Mouse (Mus musculus): ENCODE results near the gene Tsr3. TPM values are rescaled to one million over a fixed set of nuclear protein-coding genes. Genes with fewer than 3 reads are reported as not detected.
A peak's percentile ranks its signal among the peaks of the same experiment; 100 is the strongest.
"Not testable (repeated sequence)": the region's sequence is repeated elsewhere in the genome, so short reads cannot be mapped to it uniquely, and the experiment has no call there.

The Tsr3 gene
- polyA plus RNA-seq, 1 experiment from 2014 or later = 60.2 TPM

- Histone ChIP-seq H3K27ac (replicated peaks) (0 out of 2 replicates have a peak overlapping the region, but pooled peaks have one; percentile 18), H3K4me2 (peak overlapping the region; percentile 72)
Observed at GRCm38 (mm10) chr17:25222504-25222940, 17.4 kb upstream of the Tsr3 start.

GRCm38 (mm10) chr17:25222951-25223601 is 16.9 kb upstream of the Tsr3 start:
- Histone ChIP-seq H3K27me3 (replicated peaks) (no peaks in the 10 kb centered on the region), H3K4me2 (peak overlapping the region; percentile 72), H3K36me3 (peaks cover 34% of the 10 kb centered on the region), H3K9ac (replicated peaks) (peak overlapping the region; percentile 26), H3K4me1 (peaks cover 28% of the 10 kb centered on the region), H3K9me3 (replicated peaks) (no peaks in the 10 kb centered on the region), H3K4me3 (replicated peaks) (peak overlapping the region; percentile 41), H3K27ac (replicated peaks) (0 out of 2 replicates have a peak overlapping the region, but pooled peaks have one; percentile 18)
- 55% methylated on average over 6 of the region's 6 CpGs for WGBS
- ATAC-seq (ENCODE audit: low FRiP score) = peak; percentile 1; the same call in 1 of the 2 replicates

More at GRCm38 (mm10) chr17:25222504-25222940, 17.4 kb upstream of the Tsr3 start:
- peak overlapping the region; percentile 26 for H3K9ac ChIP-seq (replicated peaks)
- H3K36me3 ChIP-seq = peaks cover 37% of the 10 kb centered on the region
- peak; percentile 89 for ATAC-seq (ENCODE audit: low FRiP score)
- WGBS = 15% methylated on average over 17 of the region's 28 CpGs
- H3K9me3 ChIP-seq (replicated peaks); H3K27me3 ChIP-seq (replicated peaks): not testable (repeated sequence)
- peak overlapping the region; percentile 41 for H3K4me3 ChIP-seq (replicated peaks)
- H3K4me1 ChIP-seq = peaks cover 28% of the 10 kb centered on the region

GRCm38 (mm10) chr17:25224586-25225222 is 15.3 kb upstream of the Tsr3 start:
- Histone ChIP-seq H3K4me1 (peaks cover 28% of the 10 kb centered on the region), H3K4me2 (no peak overlapping the region), H3K27ac (replicated peaks) (no peak overlapping the region), H3K9me3 (replicated peaks) (no peaks in the 10 kb centered on the region), H3K36me3 (peaks cover 29% of the 10 kb centered on the region), H3K27me3 (replicated peaks) (no peaks in the 10 kb centered on the region), H3K9ac (replicated peaks) (no peak overlapping the region), H3K4me3 (replicated peaks) (no peak overlapping the region)
- no peak for ATAC-seq (ENCODE audit: low FRiP score)
- 88% methylated on average over 7 of the region's 7 CpGs for WGBS

DNA sequence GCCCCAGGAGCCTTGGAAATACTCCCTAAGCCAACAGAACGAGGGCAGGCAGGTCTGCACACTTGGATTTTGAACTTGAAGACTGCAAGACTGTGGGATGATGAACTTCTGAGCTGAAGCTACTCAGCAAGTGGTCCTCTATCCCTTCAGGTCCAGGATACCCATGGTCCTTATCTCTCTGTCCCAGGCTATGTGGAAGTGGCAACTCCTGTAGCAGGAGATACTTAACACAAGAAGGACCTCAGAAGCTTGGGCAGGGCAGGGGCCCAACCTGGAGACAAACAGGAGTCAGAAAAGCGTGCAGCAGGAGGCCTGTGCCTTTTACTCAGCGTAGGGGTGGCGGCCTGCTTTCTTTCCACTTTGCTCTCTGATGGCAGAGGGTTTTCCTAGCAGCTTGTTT is 14.3 kb upstream of the Tsr3 start:
- WGBS = 90% methylated on average over 4 of the region's 4 CpGs
- H3K9ac ChIP-seq (replicated peaks) = no peak overlapping the region
- ATAC-seq (ENCODE audit: low FRiP score) = no peak
- no peak overlapping the region for H3K4me2 ChIP-seq
- H3K4me3 ChIP-seq (replicated peaks) = no peak overlapping the region
- peaks cover 25% of the 10 kb centered on the region for H3K4me1 ChIP-seq
- no peak overlapping the region for H3K27ac ChIP-seq (replicated peaks)
- no peaks in the 10 kb centered on the region for H3K9me3 ChIP-seq (replicated peaks)
- H3K36me3 ChIP-seq = peaks cover 27% of the 10 kb centered on the region
- no peaks in the 10 kb centered on the region for H3K27me3 ChIP-seq (replicated peaks)

- Histone ChIP-seq H3K36me3 (peaks cover 35% of the 10 kb centered on the region), H3K4me1 (peaks cover 7% of the 10 kb centered on the region; the same call in 1 of the 2 replicates), H3K4me2 (no peak overlapping the region), H3K27me3 (replicated peaks) (no peaks in the 10 kb centered on the region), H3K9me3 (replicated peaks) (no peaks in the 10 kb centered on the region), H3K4me3 (replicated peaks) (no peak overlapping the region), H3K27ac (replicated peaks) (no peak overlapping the region), H3K9ac (replicated peaks) (no peak overlapping the region)
- ATAC-seq (ENCODE audit: low FRiP score) = no peak
- WGBS = 91% methylated on average over 5 of the region's 5 CpGs
Observed at GRCm38 (mm10) chr17:25227991-25228390, 12.0 kb upstream of the Tsr3 start.

- 81% methylated on average over 17 of the region's 17 CpGs for WGBS
- H3K9ac ChIP-seq (replicated peaks); H3K9me3 ChIP-seq (replicated peaks); H3K27me3 ChIP-seq (replicated peaks); H3K27ac ChIP-seq (replicated peaks); H3K4me1 ChIP-seq; ATAC-seq (ENCODE audit: low FRiP score); H3K4me2 ChIP-seq; H3K4me3 ChIP-seq (replicated peaks): not testable (repeated sequence)
- H3K36me3 ChIP-seq = peaks cover 44% of the 10 kb centered on the region
Observed at GRCm38 (mm10) chr17:25230014-25230655, 9.8 kb upstream of the Tsr3 start.

GRCm38 (mm10) chr17:25230700-25231099 is 9.3 kb upstream of the Tsr3 start:
- no peaks in the 10 kb centered on the region for H3K4me1 ChIP-seq
- WGBS = 98% methylated on average over 3 of the region's 3 CpGs
- ATAC-seq (ENCODE audit: low FRiP score) = no peak
- H3K36me3 ChIP-seq = peaks cover 48% of the 10 kb centered on the region
- no peak overlapping the region for H3K4me2 ChIP-seq
- no peaks in the 10 kb centered on the region for H3K27me3 ChIP-seq (replicated peaks)
- H3K4me3 ChIP-seq (replicated peaks) = no peak overlapping the region
- no peak overlapping the region for H3K27ac ChIP-seq (replicated peaks)
- no peaks in the 10 kb centered on the region for H3K9me3 ChIP-seq (replicated peaks)
- no peak overlapping the region for H3K9ac ChIP-seq (replicated peaks)

DNA sequence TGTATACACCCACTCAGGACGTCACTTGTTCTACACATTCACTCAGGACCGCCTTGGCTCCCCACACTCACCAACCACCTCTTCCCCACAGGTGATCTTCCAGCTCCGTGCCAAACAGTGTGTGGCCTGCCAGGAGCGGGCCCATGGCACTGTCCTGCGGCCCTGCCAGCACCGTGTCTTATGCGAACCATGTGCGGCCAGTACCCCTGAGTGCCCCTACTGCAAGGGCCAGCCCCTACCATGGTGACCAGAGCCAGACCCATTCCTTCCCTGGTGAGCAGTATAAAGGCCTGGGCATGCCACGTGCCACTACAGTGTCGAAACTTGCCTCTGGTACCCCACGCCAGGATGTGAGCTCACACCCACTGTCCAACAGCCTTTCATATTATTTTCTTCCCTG is 8.3 kb upstream of the Tsr3 start:
- not testable (repeated sequence) for H3K27ac ChIP-seq (replicated peaks); H3K9me3 ChIP-seq (replicated peaks); H3K9ac ChIP-seq (replicated peaks); H3K27me3 ChIP-seq (replicated peaks); H3K4me3 ChIP-seq (replicated peaks); H3K4me2 ChIP-seq; H3K4me1 ChIP-seq
- 95% methylated on average over 6 of the region's 11 CpGs for WGBS
- peaks cover 49% of the 10 kb centered on the region for H3K36me3 ChIP-seq
- peak; percentile 44; the same call in 1 of the 2 replicates for ATAC-seq (ENCODE audit: low FRiP score)

DNA sequence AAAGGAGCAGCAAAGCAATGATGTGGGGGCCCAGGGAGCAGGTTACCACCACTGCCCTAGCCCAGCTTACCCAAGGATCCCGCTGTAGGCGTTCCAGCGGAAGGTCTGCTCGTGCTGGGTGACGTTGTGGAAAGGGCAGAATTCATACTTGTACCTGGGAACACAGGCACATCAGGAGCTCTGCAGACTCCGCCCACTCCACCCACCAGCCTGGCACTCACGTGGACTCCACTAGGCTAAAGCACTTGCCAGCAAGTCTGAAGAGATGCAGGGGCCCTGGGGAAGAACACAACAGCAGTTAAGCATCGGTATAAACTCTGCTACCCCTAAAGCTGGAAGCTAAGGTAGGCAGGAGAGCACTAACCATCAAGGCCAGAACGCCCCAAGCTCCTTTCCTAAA is 4.3 kb upstream of the Tsr3 start:
- ATAC-seq (ENCODE audit: low FRiP score) = no peak
- H3K9ac ChIP-seq (replicated peaks) = no peak overlapping the region
- peaks cover 17% of the 10 kb centered on the region for H3K4me1 ChIP-seq
- no peak overlapping the region for H3K4me2 ChIP-seq
- peaks cover 37% of the 10 kb centered on the region for H3K36me3 ChIP-seq
- H3K4me3 ChIP-seq (replicated peaks) = no peak overlapping the region
- no peaks in the 10 kb centered on the region for H3K27me3 ChIP-seq (replicated peaks)
- WGBS = 86% methylated on average over 9 of the region's 9 CpGs
- no peak overlapping the region for H3K27ac ChIP-seq (replicated peaks)
- no peaks in the 10 kb centered on the region for H3K9me3 ChIP-seq (replicated peaks)

- Histone ChIP-seq H3K9me3 (replicated peaks) (no peaks in the 10 kb centered on the region), H3K4me3 (replicated peaks) (no peak overlapping the region), H3K4me2 (no peak overlapping the region), H3K27me3 (replicated peaks) (no peaks in the 10 kb centered on the region), H3K9ac (replicated peaks) (no peak overlapping the region), H3K36me3 (peaks cover 40% of the 10 kb centered on the region), H3K4me1 (peaks cover 23% of the 10 kb centered on the region), H3K27ac (replicated peaks) (no peak overlapping the region)
- no peak for ATAC-seq (ENCODE audit: low FRiP score)
- WGBS = 92% methylated on average over 11 of the region's 11 CpGs
Observed at GRCm38 (mm10) chr17:25243131-25243780, 3.3 kb downstream of the Tsr3 start.

DNA sequence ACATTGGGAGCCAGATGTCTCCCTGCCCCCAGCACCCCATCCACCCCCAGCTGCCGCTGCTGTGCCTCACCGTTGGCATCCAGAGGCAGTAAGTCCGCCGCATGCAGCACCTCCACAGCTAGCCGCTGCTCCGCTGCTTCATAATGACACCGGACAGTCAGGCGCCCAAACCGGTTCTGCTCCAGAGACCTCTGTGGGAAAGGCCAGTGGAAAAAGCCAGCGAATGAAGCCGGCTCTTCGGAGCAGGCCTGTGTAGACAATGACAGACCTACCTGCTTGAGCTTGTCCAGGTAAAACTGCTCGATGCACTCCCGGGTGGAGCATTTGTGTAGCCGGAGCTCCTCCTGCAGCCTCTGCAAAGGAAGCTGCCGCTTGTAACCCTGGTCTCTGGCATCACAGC is 4.3 kb downstream of the Tsr3 start:
- no peaks in the 10 kb centered on the region for H3K9me3 ChIP-seq (replicated peaks)
- H3K36me3 ChIP-seq = peaks cover 40% of the 10 kb centered on the region
- WGBS = 87% methylated on average over 16 of the region's 16 CpGs
- peaks cover 18% of the 10 kb centered on the region for H3K4me1 ChIP-seq
- H3K27ac ChIP-seq (replicated peaks) = no peak overlapping the region
- ATAC-seq (ENCODE audit: low FRiP score) = no peak
- no peaks in the 10 kb centered on the region for H3K27me3 ChIP-seq (replicated peaks)
- no peak overlapping the region for H3K9ac ChIP-seq (replicated peaks)
- H3K4me2 ChIP-seq = no peak overlapping the region
- no peak overlapping the region for H3K4me3 ChIP-seq (replicated peaks)

Data from neural tube, embryonic 15.5 days (tissue).